Mouse (Mus musculus): ENCODE results near the gene Zdhhc14. TPM values are rescaled to one million over a fixed set of nuclear protein-coding genes. Genes with fewer than 3 reads are reported as not detected.

Zdhhc14 gene
- 1 to 10 TPM; 3.3 to 4.7 TPM for total RNA-seq (2021)

DNA sequence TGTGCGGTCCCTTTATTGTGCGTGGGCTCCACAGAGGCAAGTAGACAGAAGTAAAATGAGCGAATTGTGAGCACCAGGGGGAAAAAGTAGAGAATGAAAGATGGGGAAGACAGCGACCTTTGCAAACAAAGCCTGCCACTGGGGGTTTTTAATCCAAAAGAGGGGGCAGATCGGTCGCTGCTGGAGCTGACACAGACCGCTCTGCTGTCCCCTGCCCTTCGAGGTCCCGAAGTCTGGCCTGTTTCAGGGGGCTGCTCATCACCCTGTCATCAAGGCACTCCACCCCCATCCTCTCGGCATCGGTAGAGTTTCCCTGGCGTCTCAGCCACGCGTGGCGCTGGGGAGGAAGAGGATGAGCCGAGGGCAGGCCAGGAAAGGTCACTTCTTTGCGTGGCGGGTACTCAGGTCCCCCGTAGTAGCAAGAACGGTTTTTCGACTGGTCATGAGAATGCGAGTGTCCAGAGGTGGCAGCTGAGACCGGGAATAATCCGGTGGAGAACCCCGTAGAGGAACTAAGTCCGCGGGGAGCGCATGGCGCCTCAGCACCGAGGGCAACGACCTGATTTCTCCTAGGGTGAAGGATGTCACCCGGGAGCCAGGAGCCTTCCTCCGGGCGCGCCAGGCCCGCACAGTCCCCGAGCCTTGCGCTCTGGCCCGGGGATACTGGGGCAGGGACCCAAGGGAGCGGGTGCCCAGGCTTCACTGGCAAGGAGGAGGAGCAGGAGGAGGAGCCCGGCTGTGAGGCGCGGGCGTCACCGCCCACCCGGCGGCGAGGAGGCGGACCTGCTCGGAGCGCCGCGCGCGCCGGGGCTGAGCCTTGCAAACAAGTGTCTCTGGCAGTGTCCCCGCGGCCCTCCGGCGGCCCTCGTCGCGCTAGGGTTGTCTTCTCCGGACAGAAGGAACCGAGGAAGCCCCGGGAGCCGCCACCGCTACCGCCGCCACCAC is at the start of gene Zdhhc14:
TSS of gene Zdhhc14 (plus strand) at position 757 of the 945 bp plus-strand sequence.
- peak; percentile 89 for DNase-seq (ENCODE audit: low spot score)
- intact Hi-C loops (cut with DNase I): loop anchor here (2.0 to 5.0 kb wide), 4 partner anchors 51 to 350 kb away; partner anchors contain the start of genes Snx9 and Tmem242

DNA sequence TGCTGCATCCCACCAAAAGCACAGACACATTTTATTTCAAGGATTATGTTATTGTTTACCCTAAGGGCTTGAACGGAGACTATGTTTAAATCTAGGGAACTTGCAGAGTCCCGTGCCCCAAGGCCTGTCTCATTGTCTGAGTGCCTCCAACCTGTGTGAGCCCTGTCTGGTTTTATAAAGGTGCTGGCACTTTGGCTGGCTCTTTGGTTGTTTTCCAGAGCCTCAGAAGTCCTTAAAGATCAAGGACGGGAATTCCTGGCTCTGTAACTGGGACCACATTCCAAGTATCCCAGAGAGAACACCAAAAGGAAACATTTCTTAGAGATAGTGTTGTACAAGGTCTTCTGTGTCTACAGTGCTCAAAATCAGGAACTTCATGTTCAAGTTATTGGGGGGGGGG is 49.1 kb upstream of the Zdhhc14 start:
- no peak for DNase-seq (ENCODE audit: low spot score)
- intact Hi-C loops (cut with DNase I): loop anchor here (5.0 to 10.0 kb wide), 2 partner anchors 89 to 482 kb away; no protein-coding TSS in a partner anchor

DNA sequence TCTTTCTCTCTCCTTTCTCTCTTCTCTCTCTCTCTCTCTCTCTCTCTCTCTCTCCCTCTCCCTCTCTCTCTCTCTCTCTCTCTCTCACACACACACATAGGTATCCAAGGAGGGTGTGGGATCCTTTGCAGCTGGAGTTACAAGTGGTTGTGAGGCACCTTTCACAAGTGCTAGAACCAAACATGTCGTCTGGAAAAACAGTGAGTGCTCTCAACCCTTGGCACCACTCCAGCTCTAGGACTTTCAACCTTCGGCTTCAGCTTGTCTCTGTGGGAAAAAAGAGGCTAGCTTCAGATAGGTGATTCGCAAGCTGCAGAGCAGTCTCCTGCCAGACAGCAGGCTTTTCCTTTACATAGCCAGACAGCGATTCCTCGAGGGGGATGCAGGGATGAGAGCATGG is 48.6 kb upstream of the Zdhhc14 start:
- no peak for DNase-seq (ENCODE audit: low spot score)
- intact Hi-C loops (cut with DNase I): loop anchor here (5.0 to 10.0 kb wide), 2 partner anchors 89 to 481 kb away; no protein-coding TSS in a partner anchor

DNA sequence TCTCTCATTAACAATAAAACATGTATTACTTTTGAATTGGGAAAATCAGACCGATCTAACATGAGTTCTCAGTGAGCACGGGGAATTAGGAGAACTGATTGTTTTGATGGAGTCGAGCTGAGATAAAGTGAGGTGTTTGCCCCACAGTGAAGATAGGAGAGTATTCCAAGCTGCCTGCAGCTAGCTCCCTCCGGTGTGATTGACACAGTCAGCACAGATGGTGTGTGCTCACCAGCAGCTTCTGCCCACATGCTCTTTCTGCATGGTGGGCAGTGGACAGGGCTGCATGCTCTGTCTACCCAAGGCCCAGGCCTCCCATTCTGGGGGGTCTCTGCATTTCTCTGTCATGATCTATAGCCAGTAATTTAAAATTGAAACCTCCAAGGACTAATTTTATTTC is 38.7 kb upstream of the Zdhhc14 start:
- intact Hi-C loops (cut with DNase I): no loop called here
- DNase-seq (ENCODE audit: low spot score): no peak

DNA sequence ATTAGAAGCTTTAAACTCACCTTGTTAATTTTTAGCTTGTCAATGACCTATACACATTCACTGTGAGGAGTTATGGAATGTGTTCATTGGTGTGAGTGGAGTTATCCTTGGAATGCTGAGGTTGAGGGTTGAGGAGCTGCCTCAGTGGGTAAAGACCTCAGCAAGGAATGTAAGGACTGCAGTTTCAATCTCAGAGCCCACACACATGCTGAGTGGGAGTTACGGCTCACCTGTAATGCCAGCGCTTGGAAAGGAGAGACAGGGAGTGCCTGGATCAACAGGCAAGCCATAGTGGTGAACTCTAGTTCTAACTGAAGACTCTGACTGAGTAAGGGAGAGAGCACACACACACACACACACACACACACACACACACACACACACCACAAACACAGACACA is 28.4 kb upstream of the Zdhhc14 start:
- DNase-seq (ENCODE audit: low spot score): no peak
- intact Hi-C loops (cut with DNase I): no loop called here

DNA sequence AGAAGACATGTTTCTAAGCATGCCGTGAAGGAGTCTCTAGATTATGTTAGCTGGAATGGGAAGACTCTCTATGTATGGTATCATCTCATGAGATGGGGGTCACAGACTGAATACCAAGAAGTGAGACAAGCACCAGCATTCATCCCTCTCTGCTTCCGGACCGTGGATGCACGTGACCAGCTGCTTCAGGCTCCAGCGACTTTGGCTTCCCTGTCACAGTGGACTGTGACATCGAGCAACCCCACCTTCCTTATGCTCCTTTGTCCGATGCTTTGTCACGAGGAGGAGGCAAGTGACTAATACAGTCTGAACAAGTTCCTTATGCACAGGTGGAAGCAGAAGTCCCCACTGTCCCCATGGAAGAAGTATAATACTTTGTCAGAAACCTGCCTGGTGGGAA is 25.6 kb upstream of the Zdhhc14 start:
- intact Hi-C loops (cut with DNase I): no loop called here
- no peak for DNase-seq (ENCODE audit: low spot score)

DNA sequence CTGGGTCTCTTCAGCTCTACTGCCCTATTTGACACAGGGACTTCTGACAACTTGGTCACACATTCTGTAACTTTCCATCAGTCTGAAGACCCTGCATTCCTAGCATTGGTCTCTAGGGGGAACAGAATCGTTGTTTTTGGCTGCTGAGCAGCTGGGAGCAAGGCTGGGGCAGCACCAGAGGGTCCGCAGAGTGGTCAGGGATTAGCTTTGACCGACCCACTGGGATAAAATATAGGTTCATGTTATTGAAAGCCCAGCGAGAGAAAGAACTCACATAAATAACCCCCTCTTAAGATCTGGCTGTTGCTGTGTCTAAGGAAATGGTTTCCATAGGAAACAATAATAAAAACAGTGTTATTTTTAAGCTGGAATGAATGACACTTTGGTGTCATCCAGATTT is 25.2 kb upstream of the Zdhhc14 start:
- intact Hi-C loops (cut with DNase I): no loop called here

DNA sequence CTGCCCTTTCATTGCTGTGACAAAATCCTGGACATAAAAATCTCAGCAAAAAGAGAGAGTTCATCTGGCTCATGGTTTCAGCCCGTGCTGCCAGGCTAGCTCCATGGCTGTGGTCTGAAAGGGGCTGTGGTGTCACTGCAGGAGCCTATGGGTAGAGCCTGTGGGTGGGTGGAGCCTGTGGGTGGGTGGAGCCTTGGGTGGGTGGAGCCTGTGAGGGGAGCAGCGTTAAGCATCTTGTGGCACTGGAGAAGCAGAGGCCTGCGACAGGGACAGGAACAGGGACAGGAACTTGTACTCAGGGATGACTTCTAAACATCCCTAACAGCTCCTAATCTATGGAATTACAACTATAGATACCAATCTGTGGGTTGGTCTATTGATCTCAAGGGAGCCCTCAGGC is 20.1 kb upstream of the Zdhhc14 start:
- intact Hi-C loops (cut with DNase I): no loop called here
- no peak for DNase-seq (ENCODE audit: low spot score)

More for the DNA sequence above, 25.2 kb upstream of the Zdhhc14 start:
- DNase-seq (ENCODE audit: low spot score): no peak

- intact Hi-C loops (cut with DNase I): no loop called here
Measured at GRCm38 (mm10) chr17:5475960-5476725, 16.2 kb upstream of the Zdhhc14 start.

GRCm38 (mm10) chr17:5483456-5483855 is 8.9 kb upstream of the Zdhhc14 start:
- DNase-seq (ENCODE audit: low spot score): no peak
- intact Hi-C loops (cut with DNase I): no loop called here

More at GRCm38 (mm10) chr17:5475960-5476725, 16.2 kb upstream of the Zdhhc14 start:
- no peak for DNase-seq (ENCODE audit: low spot score)

DNA sequence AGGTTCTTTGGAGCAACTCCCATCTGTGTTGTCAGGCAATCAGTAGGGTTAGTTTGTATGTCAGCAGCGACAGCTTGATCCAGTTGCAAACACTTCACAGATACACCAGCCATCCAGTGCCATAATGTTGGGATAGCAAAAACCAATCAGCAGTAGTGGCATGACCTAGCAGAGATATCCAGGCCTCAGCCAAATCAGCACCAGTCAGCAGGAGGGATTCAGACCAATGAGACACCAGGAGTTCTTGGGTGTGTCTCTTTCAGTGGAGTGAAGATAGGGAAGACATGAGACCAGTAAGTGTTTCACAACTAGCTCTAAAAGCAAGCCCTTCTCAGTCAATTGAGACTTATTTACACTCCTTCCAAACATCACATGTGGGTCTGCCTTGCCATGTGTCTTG is 7.7 kb upstream of the Zdhhc14 start:
- intact Hi-C loops (cut with DNase I): no loop called here
- no peak for DNase-seq (ENCODE audit: low spot score)

DNA sequence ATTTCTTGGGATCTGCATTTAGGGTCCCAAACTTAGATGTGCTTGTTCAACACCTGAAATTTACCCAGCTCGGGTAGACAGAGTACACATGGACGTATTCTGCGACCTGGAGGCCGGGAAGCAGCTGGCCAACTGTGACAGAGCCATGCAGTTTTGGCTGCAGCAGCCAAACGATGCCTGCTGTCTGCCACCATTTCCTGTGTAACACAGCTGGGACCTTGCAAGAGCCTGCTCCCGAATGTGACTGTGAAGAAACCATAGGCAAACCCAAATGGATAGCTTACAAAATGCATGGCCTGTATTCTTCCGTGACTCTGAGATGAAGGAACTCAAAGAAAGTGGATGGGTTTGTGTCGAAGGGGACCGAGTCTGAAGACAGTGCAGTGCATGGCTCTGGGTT is 4.2 kb upstream of the Zdhhc14 start:
- intact Hi-C loops (cut with DNase I): no loop called here

GRCm38 (mm10) chr17:5490351-5490750 is 2.0 kb upstream of the Zdhhc14 start:
- intact Hi-C loops (cut with DNase I): loop anchor here (2.0 to 5.0 kb wide), 3 partner anchors 107 to 352 kb away; partner anchors contain the start of gene Snx9

More for the DNA sequence above, 4.2 kb upstream of the Zdhhc14 start:
- no peak for DNase-seq (ENCODE audit: low spot score)

DNA sequence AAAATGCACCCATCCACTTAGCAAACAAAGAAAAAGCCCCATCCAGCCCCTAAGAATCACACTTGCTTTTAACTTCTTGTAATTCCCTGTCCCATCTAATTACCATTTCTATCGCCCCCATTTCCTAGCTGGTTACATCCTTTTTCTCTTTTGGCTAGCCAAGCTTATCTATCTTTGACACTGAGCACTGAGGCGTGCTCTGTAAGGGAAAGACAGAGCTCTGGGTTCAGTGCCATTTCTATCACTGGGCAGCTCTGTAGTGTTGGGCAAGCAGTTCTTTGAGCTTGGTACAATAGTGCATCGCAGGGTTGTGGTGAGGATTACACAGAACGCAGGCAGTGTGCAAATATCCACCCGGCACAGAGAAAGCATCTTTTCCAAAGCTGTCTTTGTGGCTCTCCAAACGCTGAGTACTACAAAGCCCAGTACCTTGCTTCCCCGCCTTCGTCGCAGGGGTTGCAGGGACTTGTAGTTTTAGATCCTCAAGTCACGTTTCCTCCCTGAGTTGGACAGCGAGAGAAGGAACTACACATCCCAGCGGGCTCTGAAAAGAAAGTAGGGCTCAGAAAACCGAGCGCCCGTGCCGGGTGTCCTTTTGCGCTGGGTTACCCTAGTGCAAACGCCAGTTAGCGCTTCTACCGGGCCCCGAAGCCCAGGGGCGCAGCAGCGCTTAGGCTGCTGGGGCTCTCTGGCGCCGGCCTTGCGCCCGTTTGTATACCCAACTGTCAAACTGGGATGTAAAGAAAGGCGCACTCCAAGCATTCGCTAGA is 1.1 kb upstream of the Zdhhc14 start:
- peak; percentile 83 for DNase-seq (ENCODE audit: low spot score)
- intact Hi-C loops (cut with DNase I): loop anchor here (2.0 to 5.0 kb wide), 3 partner anchors 106 to 351 kb away; partner anchors contain the start of gene Snx9

More at GRCm38 (mm10) chr17:5490351-5490750, 2.0 kb upstream of the Zdhhc14 start:
- DNase-seq (ENCODE audit: low spot score): no peak

- DNase-seq (ENCODE audit: low spot score): no peak
- intact Hi-C loops (cut with DNase I): loop anchor here (2.0 to 5.0 kb wide), 3 partner anchors 52 to 350 kb away; partner anchors contain the start of genes Snx9 and Tmem242
Measured at GRCm38 (mm10) chr17:5492746-5493160, 396 bp downstream of the Zdhhc14 start.

DNA sequence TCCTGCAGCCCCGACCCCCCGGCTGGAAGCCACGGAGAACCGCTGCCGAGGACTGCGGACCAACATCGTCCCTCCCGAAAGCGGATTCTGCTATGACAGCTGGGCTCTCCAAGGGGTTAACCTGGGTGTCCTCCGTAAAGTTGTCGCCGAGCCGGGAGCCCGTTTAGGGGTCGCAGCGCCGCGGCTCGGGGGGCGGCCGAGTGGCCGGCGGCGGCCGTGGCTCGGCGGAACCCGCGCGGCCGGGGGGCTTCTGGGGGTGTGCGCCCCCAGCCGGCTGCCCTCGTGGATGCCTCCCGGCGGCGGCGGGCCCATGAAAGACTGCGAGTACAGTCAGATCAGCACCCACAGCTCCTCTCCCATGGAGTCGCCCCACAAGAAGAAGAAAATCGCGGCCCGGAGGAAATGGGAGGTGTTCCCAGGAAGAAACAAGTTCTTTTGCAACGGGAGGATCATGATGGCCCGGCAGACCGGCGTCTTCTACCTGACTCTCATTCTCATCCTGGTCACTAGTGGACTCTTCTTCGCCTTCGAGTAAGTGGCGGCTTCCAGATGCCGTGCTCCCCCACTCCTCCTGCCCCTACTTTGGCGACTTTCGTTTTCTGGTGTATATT is 909 bp downstream of the Zdhhc14 start:
- intact Hi-C loops (cut with DNase I): loop anchor here (2.0 to 5.0 kb wide), 3 partner anchors 52 to 349 kb away; partner anchors contain the start of genes Snx9 and Tmem242

GRCm38 (mm10) chr17:5493809-5494208 is 1.5 kb downstream of the Zdhhc14 start:
- no peak for DNase-seq (ENCODE audit: low spot score)
- intact Hi-C loops (cut with DNase I): loop anchor here (2.0 to 5.0 kb wide), 3 partner anchors 53 to 348 kb away; partner anchors contain the start of genes Snx9 and Tmem242

More for the DNA sequence above, 909 bp downstream of the Zdhhc14 start:
- no peak for DNase-seq (ENCODE audit: low spot score)

GRCm38 (mm10) chr17:5494832-5495231 is 2.5 kb downstream of the Zdhhc14 start:
- no peak for DNase-seq (ENCODE audit: low spot score)
- intact Hi-C loops (cut with DNase I): loop anchor here (5.0 kb wide), 2 partner anchors 102 to 347 kb away; partner anchors contain the start of gene Snx9

GRCm38 (mm10) chr17:5497695-5498094 is 5.3 kb downstream of the Zdhhc14 start:
- intact Hi-C loops (cut with DNase I): no loop called here

More at GRCm38 (mm10) chr17:5497695-5498094, 5.3 kb downstream of the Zdhhc14 start:
- DNase-seq (ENCODE audit: low spot score): no peak

Measured in heart, postnatal 25 days (tissue).